Mouse (Mus musculus): Measurements from ENCODE around the gene Olfr204. TPM values are rescaled to one million over a fixed set of nuclear protein-coding genes. Genes with fewer than 3 reads are reported as not detected.
"Not testable (repeated sequence)": the region's sequence is repeated elsewhere in the genome, so short reads cannot be mapped to it uniquely, and the experiment has no call there.

Gene Olfr204
- not detected for total RNA-seq (2021)
- long read RNA-seq, experiment 1: 0 reads
- long read RNA-seq, experiment 2: 0 reads

DNA sequence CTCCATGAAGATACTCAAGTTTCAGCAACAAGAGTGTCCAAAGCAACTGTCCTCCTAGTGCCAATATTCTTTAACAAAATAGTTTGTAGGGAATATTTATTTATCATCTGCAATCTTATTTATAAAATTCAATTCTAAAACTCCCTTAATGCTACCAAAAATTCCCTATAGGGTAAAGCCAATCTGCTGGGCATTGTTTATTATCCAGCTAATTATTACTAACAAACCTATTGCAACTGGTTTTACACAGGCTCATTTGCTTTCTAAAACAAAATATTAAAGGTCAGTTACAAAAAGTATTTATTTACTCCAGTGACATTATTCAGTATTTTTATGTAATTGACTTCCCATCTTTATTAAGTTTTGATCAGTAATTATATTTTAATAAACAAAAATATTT is at the start of gene Olfr204:
TSS of gene Olfr204 (minus strand) at position 101 of the 400 bp plus-strand sequence.
- Histone ChIP-seq H3K27ac (no peak within 1 kb of the TSS), H3K4me3 (no peak within 1 kb of the TSS)
- no peak for DNase-seq (ENCODE audit: extremely low spot score in 1 of 2, low spot score in 2 of 2)
- no peak for TF ChIP-seq CTCF (IDR thresholded peaks at IDR 0.05)
- intact Hi-C loops (cut with DNase I): no loop called here

- no peak for TF ChIP-seq CTCF (IDR thresholded peaks at IDR 0.05)
- Histone ChIP-seq H3K27ac (no peak within 1 kb of the TSS), H3K4me3 (no peak within 1 kb of the TSS)
- intact Hi-C loops (cut with DNase I): loop anchor here (2.0 kb wide), 1 partner anchor 17 kb away; no protein-coding TSS in a partner anchor
- DNase-seq (ENCODE audit: extremely low spot score in 1 of 2, low spot score in 2 of 2): no peak
These were observed 45.8 kb upstream of the Olfr204 start, which contains the start of gene Olfr209 for GRCm38 (mm10) chr16:59363893-59364292. Olfr209 (minus strand) TSS chr16:59363993.

DNA sequence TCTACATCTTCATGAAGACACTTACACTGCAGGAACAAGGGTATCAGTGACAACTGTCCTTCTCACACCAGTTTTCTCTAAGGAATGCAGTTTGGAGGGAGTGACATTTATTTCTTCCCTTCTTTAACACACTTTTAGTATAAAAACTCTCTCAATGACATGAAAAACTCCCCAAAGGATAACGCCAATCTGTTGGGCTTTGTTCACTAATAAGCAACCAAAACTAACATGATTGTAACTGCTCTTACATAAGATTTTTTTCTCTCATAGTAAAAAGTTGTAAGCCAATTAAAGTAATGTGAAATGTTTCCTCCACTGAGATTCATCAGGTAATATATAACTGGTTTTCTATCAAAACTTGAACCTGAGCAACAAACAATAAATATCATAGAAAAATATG is 31.1 kb upstream of the Olfr204 start, which contains the start of gene Olfr206:
TSS of gene Olfr206 (minus strand) at position 101 of the 400 bp plus-strand sequence.
- no peak for DNase-seq (ENCODE audit: extremely low spot score in 1 of 2, low spot score in 2 of 2)
- H3K4me3 ChIP-seq: no peak within 1 kb of the TSS
- H3K27ac ChIP-seq: no peak within 1 kb of the TSS
- TF ChIP-seq CTCF (IDR thresholded peaks at IDR 0.05): no peak
- intact Hi-C loops (cut with DNase I): no loop called here

DNA sequence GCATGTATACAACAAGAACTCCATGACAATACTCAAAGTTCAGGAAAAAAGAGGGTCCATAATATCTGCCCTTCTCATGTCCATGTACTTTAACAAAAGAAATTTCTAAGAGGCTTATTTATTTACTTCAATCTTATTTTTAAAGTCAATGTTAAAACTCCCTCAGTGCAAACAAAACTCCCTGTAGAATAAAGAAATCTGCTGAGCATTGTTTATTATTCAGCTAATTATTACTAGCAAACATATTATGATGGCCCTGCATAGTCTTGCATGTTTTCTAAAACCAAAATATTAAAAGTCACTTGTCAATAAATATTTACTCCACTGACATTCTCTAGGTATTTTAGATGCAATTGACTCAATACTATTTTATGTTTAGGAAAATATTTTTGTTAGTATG is 13.0 kb upstream of the Olfr204 start, which contains the start of gene Olfr205:
TSS of gene Olfr205 (minus strand) at position 101 of the 400 bp plus-strand sequence.
- DNase-seq (ENCODE audit: extremely low spot score in 1 of 2, low spot score in 2 of 2): no peak
- Histone ChIP-seq H3K4me3 (no peak within 1 kb of the TSS), H3K27ac (no peak within 1 kb of the TSS)
- no peak for TF ChIP-seq CTCF (IDR thresholded peaks at IDR 0.05)
- intact Hi-C loops (cut with DNase I): no loop called here

GRCm38 (mm10) chr16:59323262-59323661 is 5.2 kb upstream of the Olfr204 start:
- DNase-seq (ENCODE audit: extremely low spot score in 1 of 2, low spot score in 2 of 2); H3K27ac ChIP-seq; H3K4me3 ChIP-seq; intact Hi-C loops (cut with DNase I): not testable (repeated sequence)

GRCm38 (mm10) chr16:59298581-59298980 is 19.5 kb downstream of the Olfr204 start, which contains the start of gene Olfr203:
Olfr203 (plus strand) TSS chr16:59298881.
- no peak for DNase-seq (ENCODE audit: extremely low spot score in 1 of 2, low spot score in 2 of 2)
- Histone ChIP-seq H3K4me3 (no peak within 1 kb of the TSS), H3K27ac (no peak within 1 kb of the TSS)
- no peak for TF ChIP-seq CTCF (IDR thresholded peaks at IDR 0.05)
- intact Hi-C loops (cut with DNase I): no loop called here

- intact Hi-C loops (cut with DNase I); H3K27ac ChIP-seq; DNase-seq (ENCODE audit: extremely low spot score in 1 of 2, low spot score in 2 of 2); H3K4me3 ChIP-seq: not testable (repeated sequence)
These were observed 30.5 kb downstream of the Olfr204 start for GRCm38 (mm10) chr16:59287576-59287975.

GRCm38 (mm10) chr16:59286693-59287092 is 31.4 kb downstream of the Olfr204 start, which contains the start of gene Olfr202:
Olfr202 (minus strand) TSS chr16:59286793.
- Histone ChIP-seq H3K4me3 (no peak within 1 kb of the TSS), H3K27ac (no peak within 1 kb of the TSS)
- DNase-seq (ENCODE audit: extremely low spot score in 1 of 2, low spot score in 2 of 2): no peak
- intact Hi-C loops (cut with DNase I): no loop called here
- no peak for TF ChIP-seq CTCF (IDR thresholded peaks at IDR 0.05)

- DNase-seq (ENCODE audit: extremely low spot score in 1 of 2, low spot score in 2 of 2): no peak
- no peak overlapping the region for H3K27ac ChIP-seq
- H3K4me3 ChIP-seq: no peak overlapping the region
- intact Hi-C loops (cut with DNase I): no loop called here
- no peak for TF ChIP-seq CTCF (IDR thresholded peaks at IDR 0.05)
These were observed 34.6 kb downstream of the Olfr204 start for GRCm38 (mm10) chr16:59283476-59283875.

DNA sequence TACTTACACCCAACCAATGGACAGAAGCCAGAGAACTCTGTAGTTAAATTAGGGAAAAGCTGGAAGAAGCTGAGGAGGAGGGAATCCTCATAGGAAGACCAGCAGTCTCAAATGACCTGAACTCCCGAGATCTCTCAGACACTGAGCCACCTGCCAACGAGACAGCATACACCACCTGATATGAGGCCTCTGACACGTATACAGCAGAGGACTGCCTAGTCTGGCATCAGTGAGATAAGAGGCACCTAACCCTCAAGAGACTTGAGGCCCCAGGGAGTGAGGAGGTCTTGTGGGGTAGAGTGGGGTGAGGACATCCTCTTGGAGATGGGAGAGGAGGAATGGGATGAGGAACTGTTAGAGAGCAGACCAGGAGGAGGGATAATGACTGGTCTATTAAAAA is 37.5 kb downstream of the Olfr204 start:
- DNase-seq (ENCODE audit: extremely low spot score in 1 of 2, low spot score in 2 of 2): no peak
- Histone ChIP-seq H3K4me3 (no peak overlapping the region), H3K27ac (no peak overlapping the region)
- TF ChIP-seq CTCF (IDR thresholded peaks at IDR 0.05): no peak
- intact Hi-C loops (cut with DNase I): no loop called here

GRCm38 (mm10) chr16:59272532-59272931 is 45.5 kb downstream of the Olfr204 start, which contains the start of gene Olfr201:
Olfr201 (minus strand) TSS chr16:59272632.
- H3K27ac ChIP-seq; intact Hi-C loops (cut with DNase I); DNase-seq (ENCODE audit: extremely low spot score in 1 of 2, low spot score in 2 of 2); H3K4me3 ChIP-seq: not testable (repeated sequence)

- H3K27ac ChIP-seq; intact Hi-C loops (cut with DNase I); DNase-seq (ENCODE audit: extremely low spot score in 1 of 2, low spot score in 2 of 2); H3K4me3 ChIP-seq: not testable (repeated sequence)
These were observed 49.0 kb downstream of the Olfr204 start for GRCm38 (mm10) chr16:59269097-59269496.

Other genes with a start within 250 kb of the Olfr204 start
- not detected for gene Olfr190, start 240.2 kb downstream of the Olfr204 start, total RNA-seq (2021)
- not detected for gene Olfr191, start 228.4 kb downstream of the Olfr204 start, total RNA-seq (2021)
- gene Olfr193, start 206.4 kb downstream of the Olfr204 start, total RNA-seq (2021): not detected
- gene Olfr194, start 197.2 kb downstream of the Olfr204 start, total RNA-seq (2021): not detected
- not detected for gene Olfr195, start 171.2 kb downstream of the Olfr204 start, total RNA-seq (2021)
- gene Olfr196, start 147.8 kb downstream of the Olfr204 start, total RNA-seq (2021): not detected
- not detected for gene Olfr198, start 114.7 kb downstream of the Olfr204 start, total RNA-seq (2021)
- not detected for gene Olfr199, start 98.5 kb downstream of the Olfr204 start, total RNA-seq (2021)
- gene Olfr201, start 45.6 kb downstream of the Olfr204 start, total RNA-seq (2021): not detected
- not detected for gene Olfr202, start 31.5 kb downstream of the Olfr204 start, total RNA-seq (2021)
- not detected for gene Olfr203, start 19.4 kb downstream of the Olfr204 start, total RNA-seq (2021)
- not detected for gene Olfr205, start 12.9 kb upstream of the Olfr204 start, total RNA-seq (2021)
- not detected for gene Olfr206, start 31.0 kb upstream of the Olfr204 start, total RNA-seq (2021)
- not detected for gene Olfr209, start 45.7 kb upstream of the Olfr204 start, total RNA-seq (2021)
- gene Gabrr3, start 89.1 kb upstream of the Olfr204 start, total RNA-seq (2021): under 1 TPM in 1 of 2 experiments, not detected in 1; 0.07 TPM
- 10 to 100 TPM; 12.7 to 15.9 TPM for gene Riox2, start 153.5 kb upstream of the Olfr204 start, total RNA-seq (2021)